Mouse (Mus musculus) G1E (cell line): ENCODE measurements around the gene Tnrc18. TPM values are rescaled to one million over a fixed set of nuclear protein-coding genes. Genes with fewer than 3 reads are reported as not detected.

Experiments used
- ATAC-seq: 2 replicates; pipeline ENCODE4 v1.8.0; 2016; ENCODE audit warnings: mild to moderate bottlenecking; ENCODE audit not compliant: insufficient number of reproducible peaks, poor library complexity, low FRiP score, severe bottlenecking; ENCODE audit errors: extremely low read depth
- DNase-seq: peaks from one replicate; pipeline ENCODE4 v3.0.0; 2012; ENCODE audit warnings: low spot score
- H3K27me3 ChIP-seq: 2 replicates; pipeline ENCODE4 v1.6.1; 2012; ENCODE audit warnings: mild to moderate bottlenecking, low read length, inconsistent platforms; ENCODE audit not compliant: insufficient read depth
- H3K36me3 ChIP-seq: replicated peaks from 2 replicates; pipeline ENCODE3; 2012; ENCODE audit warnings: mild to moderate bottlenecking, inconsistent platforms
- H3K4me1 ChIP-seq: 2 replicates; pipeline ENCODE4 v1.6.1; 2012; ENCODE audit warnings: low read depth, low read length, inconsistent platforms, mixed read lengths; ENCODE audit not compliant: insufficient read depth
- H3K4me3 ChIP-seq: 2 replicates; pipeline ENCODE4 v1.5.1; 2012; ENCODE audit warnings: low read depth, mild to moderate bottlenecking, inconsistent platforms, low read length, moderate library complexity, mixed read lengths
- H3K9me3 ChIP-seq: replicated peaks from 2 replicates; pipeline ENCODE4 v1.6.1; 2012; ENCODE audit warnings: inconsistent platforms
- CTCF ChIP-seq: IDR thresholded peaks from 2 replicates; pipeline ENCODE4 v1.5.1; 2012; ENCODE audit warnings: low read depth, low read length, inconsistent platforms, mixed read lengths
- GATA1 ChIP-seq: IDR thresholded peaks from 2 replicates; pipeline ENCODE4 v1.6.1; 2012; ENCODE audit warnings: borderline replicate concordance, low read length, inconsistent platforms, mixed read lengths
- GATA2 ChIP-seq: IDR thresholded peaks from 2 replicates; pipeline ENCODE4 v1.6.1; 2012; ENCODE audit warnings: low read depth, low read length, inconsistent platforms, borderline replicate concordance
- POLR2AphosphoS5 ChIP-seq: IDR thresholded peaks from 2 replicates; pipeline ENCODE4 v1.6.1; 2012; ENCODE audit warnings: low read depth, low read length, inconsistent platforms; ENCODE audit not compliant: insufficient replicate concordance
- TAL1 ChIP-seq: conservative IDR thresholded peaks from 2 replicates; pipeline ENCODE4 v1.6.1; 2012; ENCODE audit warnings: low read depth, low read length, inconsistent platforms, mixed read lengths
- polyA plus RNA-seq: library from polyadenylated mRNA; stranded (reverse); fragments of >175 nt; gene quantifications from 2 replicates; pipeline ENCODE4 v1.2.3, GENCODE M21; 2012
- total RNA-seq, 2 experiments: library from RNA; stranded (forward) in 1 of 2; stranded (reverse) in 1 of 2; fragments of 200-1000 nt in 1 of 2; fragments of >200 nt in 1 of 2; fragmentation: Nextera tagmentation in 1 of 2; gene quantifications; 2 replicates each; pipeline ENCODE4 v1.2.3; 2014 to 2017

Tnrc18 gene
- total and polyA plus RNA-seq, 3 experiments = 5.4 to 81.6 (median 36.3) TPM

- H3K9me3 ChIP-seq = no peaks in the 10 kb centered on the region
- no peak for TF ChIP-seq GATA1
- no peaks in the 10 kb centered on the region for H3K27me3 ChIP-seq
- no peaks in the 10 kb centered on the region for H3K36me3 ChIP-seq
- ATAC-seq (no peak), DNase-seq (no peak)
- peak overlapping the region; percentile 48; the same call in 1 of the 2 replicates for H3K4me3 ChIP-seq
- peaks cover 69% of the 10 kb centered on the region for H3K4me1 ChIP-seq
Measured at GRCm38 (mm10) chr5:142850916-142851680, 33.6 kb upstream of the Tnrc18 start.

DNA sequence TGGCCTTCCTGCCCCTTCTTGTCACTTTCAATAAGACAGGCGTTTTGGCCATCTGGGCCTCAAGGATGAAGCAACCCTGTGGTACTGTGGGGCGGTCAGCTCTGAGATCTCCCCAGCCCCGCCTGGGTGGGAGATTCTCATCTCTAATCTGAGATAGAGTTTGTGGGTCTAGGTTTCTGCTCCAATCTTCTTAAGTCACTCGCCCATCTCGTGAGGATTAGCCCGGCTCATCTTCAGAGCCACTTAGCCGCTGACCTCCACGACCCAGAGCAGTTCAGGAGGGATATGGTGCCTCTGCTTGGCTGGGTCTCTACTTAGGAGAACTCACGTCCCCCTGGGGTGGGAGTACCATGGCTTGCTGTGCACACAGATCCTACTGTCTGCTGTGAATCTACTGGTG, 33.0 kb upstream of the Tnrc18 start:
- TF ChIP-seq GATA2 = no peak
- TF ChIP-seq POLR2AphosphoS5 = no peak
- TF ChIP-seq CTCF = no peak
- no peak for DNase-seq
- Histone ChIP-seq H3K27me3 (no peaks in the 10 kb centered on the region), H3K9me3 (no peaks in the 10 kb centered on the region), H3K4me1 (peaks cover 69% of the 10 kb centered on the region), H3K4me3 (peak overlapping the region; percentile 28; the same call in 1 of the 2 replicates), H3K36me3 (no peaks in the 10 kb centered on the region)
- ATAC-seq = no peak

- ATAC-seq (no peak), DNase-seq (no peak)
- no peaks in the 10 kb centered on the region for H3K36me3 ChIP-seq
- TF ChIP-seq CTCF (no peak), GATA2 (no peak), GATA1 (no peak), TAL1 (no peak), POLR2AphosphoS5 (no peak)
- H3K27me3 ChIP-seq = no peaks in the 10 kb centered on the region
- H3K9me3 ChIP-seq = no peaks in the 10 kb centered on the region
- peaks cover 63% of the 10 kb centered on the region for H3K4me1 ChIP-seq
- peak overlapping the region; percentile 48; the same call in 1 of the 2 replicates for H3K4me3 ChIP-seq
Measured at GRCm38 (mm10) chr5:142848911-142849310, 31.4 kb upstream of the Tnrc18 start.

GRCm38 (mm10) chr5:142848149-142848548, 30.7 kb upstream of the Tnrc18 start:
- no peak for DNase-seq
- TF ChIP-seq CTCF (no peak), GATA1 (no peak), TAL1 (no peak), GATA2 (no peak), POLR2AphosphoS5 (no peak)
- Histone ChIP-seq H3K9me3 (no peaks in the 10 kb centered on the region), H3K27me3 (no peaks in the 10 kb centered on the region), H3K36me3 (no peaks in the 10 kb centered on the region), H3K4me1 (peaks cover 57% of the 10 kb centered on the region), H3K4me3 (peak overlapping the region; percentile 57; the same call in 1 of the 2 replicates)
- peak; percentile 29; the same call in 1 of the 2 replicates for ATAC-seq

GRCm38 (mm10) chr5:142844467-142844866, 27.0 kb upstream of the Tnrc18 start:
- TF ChIP-seq CTCF (peak; percentile 73), GATA1 (no peak)
- peaks cover 15% of the 10 kb centered on the region for H3K27me3 ChIP-seq
- no peaks in the 10 kb centered on the region for H3K36me3 ChIP-seq
- H3K4me3 ChIP-seq = no peak overlapping the region
- ATAC-seq (no peak), DNase-seq (no peak)
- H3K4me1 ChIP-seq = peaks cover 30% of the 10 kb centered on the region
- no peaks in the 10 kb centered on the region for H3K9me3 ChIP-seq

- H3K27me3 ChIP-seq = peaks cover 25% of the 10 kb centered on the region
- DNase-seq (no peak), ATAC-seq (no peak)
- no peaks in the 10 kb centered on the region for H3K9me3 ChIP-seq
- no peak overlapping the region for H3K4me3 ChIP-seq
- peaks cover 14% of the 10 kb centered on the region; the same call in 1 of the 2 replicates for H3K4me1 ChIP-seq
- no peaks in the 10 kb centered on the region for H3K36me3 ChIP-seq
- TF ChIP-seq GATA2 = no peak
- no peak for TF ChIP-seq GATA1
- no peak for TF ChIP-seq TAL1
- TF ChIP-seq POLR2AphosphoS5 = no peak
Measured at GRCm38 (mm10) chr5:142842137-142842642, 24.7 kb upstream of the Tnrc18 start.
